Mouse (Mus musculus) MEL (cell line): ENCODE measurements around the gene Adap1.

Source experiments
- CHD1 ChIP-seq: IDR thresholded peaks from 2 replicates; pipeline ENCODE4 v1.6.1; 2012; ENCODE audit warnings: low read depth, mild to moderate bottlenecking, inconsistent platforms, low read length, improper control_type of control experiment
- CHD2 ChIP-seq: IDR thresholded peaks from 2 replicates; pipeline ENCODE4 v1.6.1; 2011; ENCODE audit warnings: low read length, improper control_type of control experiment
- E2F4 ChIP-seq: IDR thresholded peaks from 2 replicates; pipeline ENCODE4 v1.6.1; 2011; ENCODE audit warnings: low read depth, low read length, improper control_type of control experiment, borderline replicate concordance
- EP300 ChIP-seq, 2 experiments: IDR thresholded peaks; 2 replicates each; pipeline ENCODE4 v1.6.1; 2011; ENCODE audit warnings: improper control_type of control experiment in 2 of 2, low read length in 2 of 2, low read depth in 1 of 2, mild to moderate bottlenecking in 1 of 2
- GABPA ChIP-seq: IDR thresholded peaks from 2 replicates; pipeline ENCODE4 v1.6.1; 2012; ENCODE audit warnings: low read depth, mild to moderate bottlenecking, inconsistent platforms, low read length, improper control_type of control experiment, moderate library complexity
- HCFC1 ChIP-seq: IDR thresholded peaks from 2 replicates; pipeline ENCODE4 v1.6.1; 2012; ENCODE audit warnings: low read depth, mild to moderate bottlenecking, inconsistent platforms, low read length, improper control_type of control experiment, moderate library complexity
- JUND ChIP-seq: IDR thresholded peaks from 2 replicates; pipeline ENCODE4 v1.6.1; 2011; ENCODE audit warnings: low read depth, mild to moderate bottlenecking, improper control_type of control experiment, low read length
- MXI1 ChIP-seq: IDR thresholded peaks from 2 replicates; pipeline ENCODE4 v1.6.1; 2011; ENCODE audit warnings: mild to moderate bottlenecking, low read depth, low read length, improper control_type of control experiment
- POLR2A ChIP-seq, 2 experiments: IDR thresholded peaks; 2 replicates each; pipeline ENCODE4 v1.6.1; 2011 to 2012; ENCODE audit warnings: low read length in 2 of 2, mild to moderate bottlenecking in 2 of 2, control low read depth in 1 of 2, improper control_type of control experiment in 1 of 2, low read depth in 1 of 2, moderate library complexity in 1 of 2; ENCODE audit not compliant: control insufficient read depth in 1 of 2, insufficient read depth in 1 of 2, poor library complexity in 1 of 2
- POLR2AphosphoS5 ChIP-seq: IDR thresholded peaks from 2 replicates; pipeline ENCODE4 v1.6.1; 2012; ENCODE audit warnings: low read depth, borderline replicate concordance, mild to moderate bottlenecking, inconsistent platforms, low read length, moderate library complexity, mixed read lengths
- TBP ChIP-seq: IDR thresholded peaks from 2 replicates; pipeline ENCODE4 v1.8.0; 2011; ENCODE audit warnings: low read depth, low read length, improper control_type of control experiment
- USF2 ChIP-seq, 2 experiments: IDR thresholded peaks; 2 replicates each; pipeline ENCODE4 v1.6.1; 2011 to 2012; ENCODE audit warnings: improper control_type of control experiment in 2 of 2, low read length in 2 of 2, borderline replicate concordance in 1 of 2, inconsistent platforms in 1 of 2, low read depth in 1 of 2, mild to moderate bottlenecking in 1 of 2; ENCODE audit not compliant: insufficient read depth in 1 of 2
- ZMIZ1 ChIP-seq: IDR thresholded peaks from 2 replicates; pipeline ENCODE4 v1.6.1; 2012; ENCODE audit warnings: low read depth, mild to moderate bottlenecking, inconsistent platforms, low read length, improper control_type of control experiment, moderate library complexity
- ZNF384 ChIP-seq: IDR thresholded peaks from 2 replicates; pipeline ENCODE4 v1.6.1; 2012; ENCODE audit warnings: low read depth, mild to moderate bottlenecking, inconsistent platforms, low read length, improper control_type of control experiment

DNA sequence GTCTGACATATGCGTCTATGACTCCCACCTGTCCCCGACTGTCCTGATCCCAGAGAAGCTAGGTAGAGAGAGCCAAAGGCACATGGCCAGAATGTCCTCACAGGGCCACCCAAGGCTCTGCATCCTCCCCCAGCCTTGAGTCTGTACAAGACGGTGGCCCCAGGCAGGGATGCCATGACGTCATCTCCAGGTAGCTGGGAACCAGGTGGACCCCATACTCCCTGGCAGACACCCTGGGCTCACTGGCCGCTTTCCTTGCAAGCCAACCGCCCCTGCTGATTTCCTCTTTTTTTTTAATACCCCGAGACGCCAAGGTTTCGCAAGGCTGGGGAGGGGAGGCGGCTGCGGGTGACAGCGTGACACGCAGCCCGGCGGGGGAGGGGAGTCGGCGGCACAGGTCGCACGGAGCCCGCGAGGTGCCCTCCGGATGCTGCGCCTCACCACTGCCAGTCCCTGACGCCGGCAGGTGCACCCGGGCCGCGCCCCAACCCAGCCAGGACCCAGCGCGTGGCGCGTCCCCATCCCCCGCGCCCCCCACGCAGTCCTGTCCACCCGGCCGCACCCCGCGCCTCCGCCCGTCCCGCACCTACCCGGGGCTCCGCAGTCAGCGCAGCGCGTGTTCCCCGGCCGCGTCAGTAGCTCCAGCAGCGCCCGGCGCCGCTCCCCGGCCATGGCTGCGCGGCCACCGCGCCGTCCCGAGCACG is 579 bp downstream of the Adap1 start:
- TF ChIP-seq CHD1: no peak
- no peak for TF ChIP-seq CHD2
- no peak for TF ChIP-seq EP300 (IDR thresholded peaks at IDR 0.05; ENCODE audit: low read depth in 1 of 2, low read length in 2 of 2)
- TF ChIP-seq USF2 (IDR thresholded peaks at IDR 0.05; ENCODE audit: borderline replicate concordance in 1 of 2, insufficient read depth in 1 of 2, low read depth in 1 of 2, low read length in 2 of 2): no peak
- TF ChIP-seq MXI1: 0 out of 2 replicates have a peak, but pooled peaks have one; percentile 38
- TF ChIP-seq E2F4: no peak
- TF ChIP-seq POLR2A (IDR thresholded peaks at IDR 0.05; ENCODE audit: control insufficient read depth in 1 of 2, insufficient read depth in 1 of 2, low read depth in 1 of 2, low read length in 2 of 2, poor library complexity in 1 of 2): no peak
- no peak for TF ChIP-seq HCFC1
- no peak for TF ChIP-seq ZMIZ1
- TF ChIP-seq JUND: no peak
- peak; percentile 63; the same call in 1 of the 2 replicates for TF ChIP-seq ZNF384
- TF ChIP-seq TBP: no peak
- TF ChIP-seq POLR2AphosphoS5: no peak
- TF ChIP-seq GABPA: no peak
